Comparison of ENCODE assay signal across 27 mouse cellular contexts in genomic region chr16:96528471-96528870, GRCm38 (mm10).
DNase-seq lines count a peak whose midpoint lies in the region; ATAC-seq lines count a peak whose summit lies in the region.
"Had no signal": no experiment of that assay in that cellular context is flagged by ENCODE, and none has a peak within 500 bp of the region (broad histone marks: within the 10 kb centered on the region; RNA-seq: fewer than 3 reads in every experiment).

No protein-coding gene starts in this region.

- H3K4me3 ChIP-seq in heart, embryonic 13.5 days = no peak overlapping the region
- no peak overlapping the region for H3K4me3 ChIP-seq in hindbrain, embryonic 12.5 days
- H3K4me3 ChIP-seq: forebrain, embryonic 10.5 days; forebrain, embryonic 13.5 days; gastrocnemius, adult 2 months; heart, embryonic 10.5 days; heart, embryonic 15.5 days; hindbrain, embryonic 10.5 days had no signal

- no peak overlapping the region for H3K9ac ChIP-seq in heart, embryonic 13.5 days
- no peak overlapping the region for H3K9ac ChIP-seq in hindbrain, embryonic 12.5 days
- H3K9ac ChIP-seq: forebrain, embryonic 13.5 days; heart, embryonic 15.5 days; hindbrain, embryonic 14.5 days had no signal

- ATAC-seq in heart, embryonic 13.5 days (ENCODE audit: extremely low read depth, insufficient number of reproducible peaks, low FRiP score, low TSS enrichment) = no peak
- ATAC-seq in hindbrain, embryonic 12.5 days (ENCODE audit: low FRiP score) = no peak
- ATAC-seq: activated CD4-positive, CD25-positive, alpha-beta regulatory T cell, adult 4 months; CD4-positive, CD25-positive, alpha-beta regulatory T cell, adult 4 months; forebrain, embryonic 13.5 days; hindbrain, postnatal 0 days; inflammation-experienced regulatory T-cells, adult 6 months; intestine, embryonic 16.5 days had no signal

- WGBS in heart, embryonic 13.5 days = 53% methylated on average over 4 of the region's 4 CpGs
- 90% methylated on average over 4 of the region's 4 CpGs for WGBS in hindbrain, embryonic 12.5 days

- H3K36me3 ChIP-seq in heart, embryonic 13.5 days = no peaks in the 10 kb centered on the region
- H3K36me3 ChIP-seq in hindbrain, embryonic 12.5 days = no peaks in the 10 kb centered on the region
- H3K36me3 ChIP-seq: forebrain, embryonic 10.5 days; heart, embryonic 10.5 days; heart, embryonic 15.5 days; hindbrain, embryonic 10.5 days had no signal

- H3K9me3 ChIP-seq in heart, embryonic 13.5 days = no peaks in the 10 kb centered on the region
- H3K9me3 ChIP-seq in hindbrain, embryonic 12.5 days (replicated peaks) = no peaks in the 10 kb centered on the region
- H3K9me3 ChIP-seq: forebrain, embryonic 10.5 days; forebrain, embryonic 13.5 days; heart, embryonic 10.5 days; heart, embryonic 15.5 days; hindbrain, embryonic 10.5 days had no signal

- peaks cover 55% of the 10 kb centered on the region for H3K4me1 ChIP-seq in heart, embryonic 13.5 days
- peaks cover 8% of the 10 kb centered on the region; the same call in 1 of the 2 replicates for H3K4me1 ChIP-seq in hindbrain, embryonic 12.5 days

- intact Hi-C loops in left cerebral cortex, postnatal 14 days (cut with DNase I) = no loop called here

- H3K27ac ChIP-seq in heart, embryonic 13.5 days (replicated peaks) = no peak overlapping the region
- H3K27ac ChIP-seq in hindbrain, embryonic 12.5 days = no peak overlapping the region
- H3K27ac ChIP-seq: forebrain, embryonic 10.5 days; forebrain, embryonic 13.5 days; gastrocnemius, adult 2 months; heart, embryonic 15.5 days; hindbrain, embryonic 10.5 days; hindbrain, embryonic 14.5 days; hindbrain, postnatal 0 days had no signal

- 0 out of 2 replicates have a peak overlapping the region, but pooled peaks have one; percentile 0 for H3K4me2 ChIP-seq in heart, embryonic 13.5 days
- no peak overlapping the region for H3K4me2 ChIP-seq in hindbrain, embryonic 12.5 days (replicated peaks)
- H3K4me2 ChIP-seq: forebrain, embryonic 13.5 days; heart, embryonic 15.5 days; hindbrain, embryonic 14.5 days had no signal

- peaks cover 78% of the 10 kb centered on the region for H3K27me3 ChIP-seq in heart, embryonic 13.5 days (replicated peaks)
- no peaks in the 10 kb centered on the region for H3K27me3 ChIP-seq in hindbrain, embryonic 12.5 days
- H3K27me3 ChIP-seq: forebrain, embryonic 13.5 days had no signal

- no peak for DNase-seq in heart, adult 9 months (ENCODE audit: low spot score in 2 of 2)
- peak; percentile 42 to 57 for DNase-seq in left cerebral cortex, postnatal 14 days (ENCODE audit: low spot score in 2 of 2)
- no peak for DNase-seq in left cerebral cortex, adult 9 months (ENCODE audit: low spot score in 2 of 2)
- DNase-seq in brain, adult 2 months (ENCODE audit: low read depth, low spot score) = peak; percentile 74
- DNase-seq: adrenal gland, adult 8-10 months; adrenal gland, postnatal 25 days; cerebellum, adult 18-20 months; cerebellum, adult 9-10 months; cerebellum, postnatal 14 days; gastrocnemius, adult 2 months; gastrocnemius, postnatal 14 days; heart, adult 18-20 months; heart, postnatal 10 days; heart, postnatal 36 days had no signal

Comparison
In these comparisons a context has a peak if more than half of its experiments do, and no peak if none do; other contexts are left out.
1. DNase-seq: peak in left cerebral cortex, postnatal 14 days (2 of 2) and brain, adult 2 months (single experiment); none in heart, adult 9 months (0 of 2) and left cerebral cortex, adult 9 months (0 of 2).